Mouse (Mus musculus) thymus, adult 2 months (tissue): ENCODE data around the gene Zfp526.

Experiments used
- CTCF ChIP-seq: fragments of 200-500 bp; IDR thresholded peaks from 2 replicates; pipeline ENCODE4 v1.5.1; 2012; ENCODE audit warnings: mild to moderate bottlenecking, control low read depth, low read length, moderate library complexity, borderline replicate concordance; ENCODE audit not compliant: control insufficient read depth, poor library complexity, insufficient read depth; ENCODE audit errors: extremely low read depth
- POLR2A ChIP-seq: fragments of 200-500 bp; IDR thresholded peaks from 2 replicates; pipeline ENCODE4 v1.6.1; 2012; ENCODE audit warnings: mild to moderate bottlenecking, low read length, control low read depth, moderate library complexity; ENCODE audit not compliant: control insufficient read depth, poor library complexity, insufficient read depth; ENCODE audit errors: extremely low read depth

DNA sequence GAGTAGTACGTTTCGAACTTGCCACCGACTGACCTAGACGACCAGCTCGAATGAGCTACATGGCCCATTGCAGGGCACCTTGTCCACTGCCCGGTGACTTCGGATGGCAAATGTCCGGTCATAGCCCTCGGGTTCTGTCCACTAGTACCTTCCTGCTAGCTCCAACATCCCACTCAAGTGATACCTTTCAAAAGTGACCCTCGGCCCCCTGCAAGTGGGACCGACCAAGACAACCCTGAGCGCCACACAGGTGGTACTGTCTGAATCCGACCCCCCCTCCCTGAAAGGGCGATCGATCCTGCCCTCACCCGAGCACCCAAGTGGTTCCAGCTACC is 1.8 kb upstream of the Zfp526 start:
- no peak for TF ChIP-seq CTCF
- TF ChIP-seq POLR2A: no peak
